Mouse (Mus musculus): Measurements from ENCODE around the gene Dexi. TPM values are rescaled to one million over a fixed set of nuclear protein-coding genes. Genes with fewer than 3 reads are reported as not detected.

The Dexi gene
- polyA plus RNA-seq, 1 experiment from 2014 or later = 16.3 TPM

DNA sequence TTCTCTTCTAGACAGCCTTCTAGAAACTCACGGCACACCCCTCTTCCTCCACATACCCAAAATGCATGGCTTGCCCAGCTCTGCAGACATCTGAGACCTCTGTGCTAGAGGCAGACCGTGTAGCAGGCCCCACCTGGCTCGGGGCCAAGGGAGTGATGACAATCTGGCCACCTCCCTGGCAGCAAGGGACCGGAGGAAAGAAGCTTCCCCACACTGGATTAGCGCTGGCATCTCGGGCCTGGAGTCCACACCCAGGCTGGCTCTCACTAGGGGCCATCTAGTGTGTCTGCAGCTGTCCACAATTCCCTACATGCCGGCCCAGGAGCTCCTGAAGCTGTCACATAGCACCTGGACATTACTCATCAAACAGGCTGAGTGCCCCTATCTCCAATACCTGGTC is 8.3 kb downstream of the Dexi start:
- Histone ChIP-seq H3K4me3 (ENCODE audit: low read depth, low read length) (no peak overlapping the region), H3K4me2 (no peak overlapping the region), H3K27ac (ENCODE audit: low read depth, low read length) (no peak overlapping the region), H3K9me3 (replicated peaks; ENCODE audit: control insufficient read depth, low read length) (no peaks in the 10 kb centered on the region), H3K36me3 (ENCODE audit: control insufficient read depth, insufficient read depth, low read length) (0 out of 2 replicates have a peak, but pooled peaks cover 4% of the 10 kb centered on the region), H3K9ac (ENCODE audit: low read depth, low read length) (no peak overlapping the region), H3K4me1 (ENCODE audit: control insufficient read depth, insufficient read depth, low read length) (peaks cover 15% of the 10 kb centered on the region), H3K27me3 (ENCODE audit: control insufficient read depth, insufficient read depth, low read length) (no peaks in the 10 kb centered on the region)
- ATAC-seq (replicated peaks; ENCODE audit: insufficient number of reproducible peaks, low FRiP score, low TSS enrichment) = no peak
- WGBS (ENCODE audit: insufficient replicate concordance) = 72% methylated on average over 7 of the region's 7 CpGs

DNA sequence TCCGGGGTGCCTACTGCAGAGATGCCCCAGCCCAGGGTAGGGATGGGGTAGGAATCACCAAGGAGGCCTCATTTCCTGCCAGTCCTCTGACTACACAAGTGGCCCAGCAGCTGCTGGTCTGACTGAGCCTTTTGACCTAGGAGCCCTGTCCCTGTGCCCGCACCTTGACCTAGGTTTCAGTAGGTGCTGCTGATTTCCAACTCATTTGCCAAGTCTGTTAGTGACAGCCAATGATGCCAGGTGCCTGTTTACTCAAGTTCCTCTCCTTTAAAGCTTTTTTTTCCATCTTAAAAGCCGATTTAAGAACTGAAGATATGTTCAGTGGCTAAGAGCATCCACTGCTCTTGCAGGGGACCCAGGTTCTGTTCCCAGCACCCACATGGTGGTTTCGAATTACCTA is 9.1 kb downstream of the Dexi start:
- no peaks in the 10 kb centered on the region for H3K9me3 ChIP-seq (replicated peaks; ENCODE audit: control insufficient read depth, low read length)
- H3K27ac ChIP-seq (ENCODE audit: low read depth, low read length) = no peak overlapping the region
- peaks cover 15% of the 10 kb centered on the region for H3K4me1 ChIP-seq (ENCODE audit: control insufficient read depth, insufficient read depth, low read length)
- 0 out of 2 replicates have a peak, but pooled peaks cover 4% of the 10 kb centered on the region for H3K36me3 ChIP-seq (ENCODE audit: control insufficient read depth, insufficient read depth, low read length)
- no peak for ATAC-seq (replicated peaks; ENCODE audit: insufficient number of reproducible peaks, low FRiP score, low TSS enrichment)
- no peak overlapping the region for H3K9ac ChIP-seq (ENCODE audit: low read depth, low read length)
- H3K4me2 ChIP-seq = no peak overlapping the region
- no peak overlapping the region for H3K4me3 ChIP-seq (ENCODE audit: low read depth, low read length)
- WGBS (ENCODE audit: insufficient replicate concordance) = 81% methylated on average over 4 of the region's 4 CpGs
- H3K27me3 ChIP-seq (ENCODE audit: control insufficient read depth, insufficient read depth, low read length) = no peaks in the 10 kb centered on the region

DNA sequence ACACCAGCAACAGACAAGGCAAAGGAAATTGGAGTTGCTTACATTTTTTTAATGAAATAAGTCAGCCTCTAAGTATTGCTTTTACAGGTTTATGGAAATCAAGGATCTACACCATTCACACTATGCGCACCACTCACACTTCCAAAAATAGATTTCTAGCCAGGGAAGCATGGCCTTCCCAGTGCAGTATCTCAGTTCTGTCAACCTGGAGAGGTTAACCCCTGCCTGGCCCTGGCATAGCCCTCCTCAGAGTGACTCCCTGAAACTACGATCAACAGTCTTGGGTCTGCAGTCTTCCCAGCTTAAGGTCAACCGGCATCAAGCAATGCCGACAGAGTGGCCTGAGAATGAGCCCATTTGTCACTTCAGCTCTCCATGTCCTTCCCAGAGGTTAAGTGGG is 12.7 kb downstream of the Dexi start:
- H3K27ac ChIP-seq (ENCODE audit: low read depth, low read length) = peak overlapping the region; percentile 65; the same call in 1 of the 2 replicates
- H3K9me3 ChIP-seq (replicated peaks; ENCODE audit: control insufficient read depth, low read length) = no peaks in the 10 kb centered on the region
- H3K4me2 ChIP-seq = no peak overlapping the region
- 0 out of 2 replicates have a peak, but pooled peaks cover 4% of the 10 kb centered on the region for H3K36me3 ChIP-seq (ENCODE audit: control insufficient read depth, insufficient read depth, low read length)
- no peak overlapping the region for H3K9ac ChIP-seq (ENCODE audit: low read depth, low read length)
- ATAC-seq (replicated peaks; ENCODE audit: insufficient number of reproducible peaks, low FRiP score, low TSS enrichment) = no peak
- WGBS (ENCODE audit: insufficient replicate concordance) = 57% methylated on average over 4 of the region's 4 CpGs
- no peaks in the 10 kb centered on the region for H3K27me3 ChIP-seq (ENCODE audit: control insufficient read depth, insufficient read depth, low read length)
- H3K4me3 ChIP-seq (ENCODE audit: low read depth, low read length) = no peak overlapping the region
- H3K4me1 ChIP-seq (ENCODE audit: control insufficient read depth, insufficient read depth, low read length) = peaks cover 12% of the 10 kb centered on the region

DNA sequence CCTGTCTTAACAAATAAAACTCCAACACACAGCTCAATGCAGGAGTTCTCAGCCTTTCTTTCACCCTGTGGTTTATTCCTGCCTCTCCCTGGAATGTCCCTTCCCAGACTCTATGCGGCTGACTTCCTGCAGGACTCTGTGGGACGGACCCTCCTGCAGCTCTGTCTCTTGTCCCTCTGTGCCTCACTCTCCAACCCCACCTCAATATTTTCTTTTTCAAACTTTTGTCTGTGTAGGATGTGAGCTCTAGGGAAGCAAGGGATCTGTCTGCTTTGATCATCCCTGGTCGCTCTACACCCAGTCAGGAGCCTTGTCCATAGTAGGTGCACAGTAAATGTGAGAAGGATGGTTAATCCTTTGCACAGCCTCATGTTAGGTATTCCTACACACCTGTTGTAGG is 14.5 kb downstream of the Dexi start:
- ATAC-seq (replicated peaks; ENCODE audit: insufficient number of reproducible peaks, low FRiP score, low TSS enrichment) = no peak

DNA sequence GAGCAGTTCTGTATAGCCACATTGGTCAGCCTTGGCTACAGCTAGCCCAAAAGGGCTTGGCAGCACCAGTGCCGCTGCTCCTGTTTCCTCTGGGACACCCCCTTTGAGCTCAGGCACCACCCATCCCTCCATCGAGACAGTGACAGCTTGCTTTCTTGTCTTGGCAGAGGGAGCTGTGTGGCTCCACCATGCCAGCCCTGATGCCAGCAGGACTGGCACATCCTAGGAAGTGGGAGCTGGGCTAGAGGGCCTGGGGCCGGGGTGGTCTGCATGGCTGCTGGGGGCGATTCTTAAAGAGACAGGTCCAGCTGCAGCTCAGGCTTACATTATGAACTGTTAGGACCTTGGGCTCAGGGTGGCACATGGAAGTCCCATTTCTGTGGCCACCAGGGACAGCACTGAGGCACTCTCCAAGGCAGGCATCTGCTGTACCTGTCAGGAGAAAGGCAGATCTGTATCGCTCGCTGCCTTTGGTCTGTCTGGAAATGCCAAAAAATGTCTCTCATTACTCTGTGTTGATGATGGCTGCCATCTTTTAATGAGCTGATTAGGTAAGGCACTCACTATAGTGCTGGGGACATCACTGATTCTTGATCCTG is 15.7 kb downstream of the Dexi start:
- Histone ChIP-seq H3K27ac (ENCODE audit: low read depth, low read length) (no peak overlapping the region), H3K27me3 (ENCODE audit: control insufficient read depth, insufficient read depth, low read length) (no peaks in the 10 kb centered on the region), H3K4me2 (no peak overlapping the region), H3K4me1 (ENCODE audit: control insufficient read depth, insufficient read depth, low read length) (peaks cover 10% of the 10 kb centered on the region), H3K36me3 (ENCODE audit: control insufficient read depth, insufficient read depth, low read length) (0 out of 2 replicates have a peak, but pooled peaks cover 4% of the 10 kb centered on the region), H3K4me3 (ENCODE audit: low read depth, low read length) (no peak overlapping the region), H3K9ac (ENCODE audit: low read depth, low read length) (no peak overlapping the region), H3K9me3 (replicated peaks; ENCODE audit: control insufficient read depth, low read length) (no peaks in the 10 kb centered on the region)
- WGBS (ENCODE audit: insufficient replicate concordance) = 81% methylated on average over 6 of the region's 6 CpGs
- ATAC-seq (replicated peaks; ENCODE audit: insufficient number of reproducible peaks, low FRiP score, low TSS enrichment) = no peak

More for the DNA sequence above, 14.5 kb downstream of the Dexi start:
- Histone ChIP-seq H3K4me3 (ENCODE audit: low read depth, low read length) (no peak overlapping the region), H3K4me2 (no peak overlapping the region), H3K36me3 (ENCODE audit: control insufficient read depth, insufficient read depth, low read length) (0 out of 2 replicates have a peak, but pooled peaks cover 4% of the 10 kb centered on the region), H3K27ac (ENCODE audit: low read depth, low read length) (no peak overlapping the region), H3K9ac (ENCODE audit: low read depth, low read length) (no peak overlapping the region), H3K9me3 (replicated peaks; ENCODE audit: control insufficient read depth, low read length) (no peaks in the 10 kb centered on the region), H3K4me1 (ENCODE audit: control insufficient read depth, insufficient read depth, low read length) (peaks cover 10% of the 10 kb centered on the region), H3K27me3 (ENCODE audit: control insufficient read depth, insufficient read depth, low read length) (no peaks in the 10 kb centered on the region)
- WGBS (ENCODE audit: insufficient replicate concordance) = 77% methylated on average over 3 of the region's 3 CpGs

DNA sequence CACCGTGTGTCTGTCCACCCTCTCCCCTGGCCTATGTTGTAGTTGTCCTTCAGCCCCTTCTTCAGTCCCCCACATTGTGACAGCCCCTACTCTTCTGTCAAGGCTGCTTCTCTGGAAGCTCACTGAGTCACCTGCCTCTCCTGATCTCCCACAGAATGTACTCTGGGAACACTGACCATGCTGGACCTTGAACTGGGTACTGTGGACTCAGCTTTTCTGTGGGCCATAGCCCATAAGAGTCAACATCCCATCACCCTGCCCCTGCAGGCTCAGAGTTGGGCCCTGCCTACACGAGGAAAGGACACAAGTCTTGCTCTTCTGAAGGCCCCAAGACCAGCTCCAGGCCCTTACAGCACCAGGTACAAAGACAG is 17.3 kb downstream of the Dexi start:
- Histone ChIP-seq H3K4me1 (ENCODE audit: control insufficient read depth, insufficient read depth, low read length) (peaks cover 8% of the 10 kb centered on the region), H3K9me3 (replicated peaks; ENCODE audit: control insufficient read depth, low read length) (no peaks in the 10 kb centered on the region), H3K27me3 (ENCODE audit: control insufficient read depth, insufficient read depth, low read length) (no peaks in the 10 kb centered on the region), H3K4me2 (no peak overlapping the region), H3K9ac (ENCODE audit: low read depth, low read length) (no peak overlapping the region), H3K4me3 (ENCODE audit: low read depth, low read length) (no peak overlapping the region), H3K36me3 (ENCODE audit: control insufficient read depth, insufficient read depth, low read length) (0 out of 2 replicates have a peak, but pooled peaks cover 4% of the 10 kb centered on the region), H3K27ac (ENCODE audit: low read depth, low read length) (no peak overlapping the region)
- WGBS (ENCODE audit: insufficient replicate concordance) = 68% methylated on average over 2 of the region's 2 CpGs
- no peak for ATAC-seq (replicated peaks; ENCODE audit: insufficient number of reproducible peaks, low FRiP score, low TSS enrichment)

DNA sequence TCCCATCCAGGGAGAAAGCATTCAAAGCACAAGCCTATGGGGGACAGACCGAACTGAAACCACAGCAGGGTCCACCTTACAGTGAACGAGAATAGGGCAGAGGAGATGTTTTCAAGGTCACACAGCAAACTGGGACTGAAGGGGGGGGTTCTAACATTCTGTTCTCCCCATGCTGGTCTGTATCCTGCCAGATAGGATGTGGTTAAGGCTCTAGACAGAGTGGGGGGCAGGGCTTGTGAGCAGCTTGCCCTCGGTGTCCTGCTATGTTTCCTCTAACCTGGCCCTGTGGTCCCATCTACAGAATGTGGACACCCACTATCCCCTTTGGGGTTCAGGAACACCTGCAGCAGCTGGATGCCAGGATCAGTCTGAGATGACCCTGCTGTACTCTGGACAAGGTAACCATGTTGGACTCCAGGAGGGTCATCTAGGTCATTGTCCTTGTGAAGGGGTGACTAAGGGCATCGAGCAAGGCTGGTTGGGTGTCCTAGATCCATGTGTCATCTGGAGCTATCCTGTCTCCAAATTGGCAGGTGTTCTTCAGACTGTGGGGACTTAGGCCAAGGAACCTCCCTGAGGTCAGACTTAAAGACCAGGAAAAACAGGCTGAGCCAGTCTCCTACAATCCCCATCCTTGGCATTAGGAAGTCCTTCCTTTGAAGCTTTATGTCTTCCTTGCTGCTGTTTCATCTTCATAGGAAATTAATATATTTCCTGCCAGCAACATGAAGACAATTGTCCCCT is 17.8 kb downstream of the Dexi start:
- Histone ChIP-seq H3K27ac (ENCODE audit: low read depth, low read length) (no peak overlapping the region), H3K27me3 (ENCODE audit: control insufficient read depth, insufficient read depth, low read length) (no peaks in the 10 kb centered on the region), H3K9me3 (replicated peaks; ENCODE audit: control insufficient read depth, low read length) (no peaks in the 10 kb centered on the region), H3K4me3 (ENCODE audit: low read depth, low read length) (no peak overlapping the region), H3K9ac (ENCODE audit: low read depth, low read length) (no peak overlapping the region), H3K4me1 (ENCODE audit: control insufficient read depth, insufficient read depth, low read length) (peaks cover 4% of the 10 kb centered on the region; the same call in 1 of the 2 replicates), H3K36me3 (ENCODE audit: control insufficient read depth, insufficient read depth, low read length) (0 out of 2 replicates have a peak, but pooled peaks cover 2% of the 10 kb centered on the region), H3K4me2 (no peak overlapping the region)
- ATAC-seq (replicated peaks; ENCODE audit: insufficient number of reproducible peaks, low FRiP score, low TSS enrichment) = no peak
- WGBS (ENCODE audit: insufficient replicate concordance) = 74% methylated on average over 4 of the region's 4 CpGs

DNA sequence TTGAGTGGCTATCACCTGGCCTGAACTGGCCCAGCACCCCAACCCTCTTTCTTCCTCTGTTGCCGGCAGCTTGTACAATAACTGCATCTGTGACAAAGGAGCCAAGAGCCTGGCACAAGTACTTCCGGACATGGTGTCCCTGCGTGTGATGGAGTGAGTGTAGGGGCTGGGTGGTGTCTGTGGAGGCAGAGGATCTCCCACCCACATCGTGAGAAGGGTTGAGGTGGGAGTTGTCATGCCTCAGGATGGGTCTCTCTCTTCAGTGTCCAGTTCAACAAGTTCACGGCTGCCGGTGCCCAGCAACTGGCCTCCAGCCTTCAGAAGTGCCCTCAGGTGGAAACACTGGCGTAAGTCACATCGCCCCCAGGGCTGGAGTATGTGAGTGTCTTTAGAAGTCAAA is 19.2 kb downstream of the Dexi start:
- Histone ChIP-seq H3K4me1 (ENCODE audit: control insufficient read depth, insufficient read depth, low read length) (no peaks in the 10 kb centered on the region), H3K4me3 (ENCODE audit: low read depth, low read length) (no peak overlapping the region), H3K9me3 (replicated peaks; ENCODE audit: control insufficient read depth, low read length) (no peaks in the 10 kb centered on the region), H3K27me3 (ENCODE audit: control insufficient read depth, insufficient read depth, low read length) (no peaks in the 10 kb centered on the region), H3K9ac (ENCODE audit: low read depth, low read length) (no peak overlapping the region), H3K27ac (ENCODE audit: low read depth, low read length) (no peak overlapping the region), H3K36me3 (ENCODE audit: control insufficient read depth, insufficient read depth, low read length) (no peaks in the 10 kb centered on the region), H3K4me2 (no peak overlapping the region)
- ATAC-seq (replicated peaks; ENCODE audit: insufficient number of reproducible peaks, low FRiP score, low TSS enrichment) = no peak
- WGBS (ENCODE audit: insufficient replicate concordance) = 86% methylated on average over 8 of the region's 8 CpGs

Data from heart, embryonic 11.5 days (tissue).